Mouse (Mus musculus): ENCODE data around the gene Fbxw7. TPM values are rescaled to one million over a fixed set of nuclear protein-coding genes. Genes with fewer than 3 reads are reported as not detected.

Gene Fbxw7
- total and polyA plus RNA-seq, 3 experiments = 28.5 to 31.3 (median 29.8) TPM

DNA sequence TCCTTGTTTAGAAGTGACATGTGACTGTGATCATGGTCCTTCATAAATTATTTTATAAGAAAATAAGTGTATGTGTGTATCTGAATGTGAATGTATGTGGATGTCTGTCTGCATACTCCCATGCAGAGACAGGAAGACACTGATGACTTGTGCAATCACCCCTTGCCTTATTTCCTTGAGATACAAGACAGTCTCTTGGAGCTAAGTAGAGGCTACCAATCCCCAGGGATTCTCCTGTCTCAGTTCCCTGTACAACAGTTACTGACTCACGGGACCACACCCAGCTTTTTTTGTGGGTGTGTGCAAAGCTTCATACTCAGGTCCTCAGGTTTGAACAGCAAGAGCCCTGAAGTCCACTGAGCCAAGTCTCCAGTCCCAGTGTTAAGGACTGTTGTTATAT is 108.2 kb downstream of the Fbxw7 start:
- Histone ChIP-seq H3K27me3 (replicated peaks) (no peaks in the 10 kb centered on the region), H3K27ac (ENCODE audit: insufficient read depth, low read depth) (no peak overlapping the region), H3K9me3 (replicated peaks; ENCODE audit: low read length) (no peaks in the 10 kb centered on the region), H3K36me3 (replicated peaks in 1 of 2; ENCODE audit: control insufficient read depth in 1 of 2, insufficient read depth in 1 of 2, low read length in 1 of 2) (peaks cover 0 to 35% of the 10 kb centered on the region in 2 experiments), H3K4me3 (replicated peaks in 1 of 3; ENCODE audit: low read depth in 2 of 3, low read length in 2 of 3, poor library complexity in 1 of 3) (no peak overlapping the region), H3K79me2 (replicated peaks; ENCODE audit: control insufficient read depth, extremely low read depth, insufficient read depth, poor library complexity, severe bottlenecking) (peaks cover 6% of the 10 kb centered on the region; the same call in 1 of the 2 replicates), H3K4me1 (ENCODE audit: control insufficient read depth in 1 of 2, insufficient read depth in 2 of 2) (peaks cover 0 to 9% of the 10 kb centered on the region in 2 experiments; a peak in 2 of 4 replicates), H3K9ac (ENCODE audit: insufficient read depth, low read depth) (no peak overlapping the region), H3K4me2 (ENCODE audit: insufficient read depth, low read depth, poor library complexity, severe bottlenecking) (no peak overlapping the region)
- dilution Hi-C loops (cut with MboI; ENCODE audit: extremely low pct_ligation_motif_present, extremely low pct_unique_long_range_greater_than_20kb, low sequenced_read_pairs) = no loop called here
- in situ Hi-C loops (cut with MboI; ENCODE audit: low pct_ligation_motif_present, low pct_unique_long_range_greater_than_20kb, low sequenced_read_pairs) = no loop called here
- no peak for TF ChIP-seq MEF2A (IDR thresholded peaks at IDR 0.05; ENCODE audit: borderline replicate concordance, low read depth, low read length)
- no peak for DNase-seq (ENCODE audit: extremely low read depth)

DNA sequence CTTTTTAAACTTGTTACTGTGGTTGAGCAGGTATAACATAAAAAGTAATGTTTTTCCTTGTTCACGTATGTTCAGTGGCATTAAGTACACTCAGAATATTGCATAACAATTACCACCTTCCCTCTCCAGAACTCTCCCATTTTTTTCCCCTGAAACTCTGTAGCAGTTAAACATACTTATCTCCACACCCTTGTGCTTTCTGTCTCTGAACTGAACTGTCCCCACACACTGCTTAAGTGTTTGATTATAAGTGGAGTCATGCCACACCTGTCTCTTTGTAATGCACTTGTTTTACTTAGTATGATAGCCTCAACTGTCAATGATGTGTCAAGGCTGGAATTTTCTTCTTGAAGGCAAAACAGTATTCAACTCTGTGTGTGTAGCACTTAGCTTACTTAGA is 108.6 kb downstream of the Fbxw7 start:
- H3K9me3 ChIP-seq (replicated peaks; ENCODE audit: low read length) = no peaks in the 10 kb centered on the region
- peaks cover 0 to 32% of the 10 kb centered on the region in 2 experiments for H3K36me3 ChIP-seq (replicated peaks in 1 of 2; ENCODE audit: control insufficient read depth in 1 of 2, insufficient read depth in 1 of 2, low read length in 1 of 2)
- H3K27me3 ChIP-seq (replicated peaks) = no peaks in the 10 kb centered on the region
- H3K4me2 ChIP-seq (ENCODE audit: insufficient read depth, low read depth, poor library complexity, severe bottlenecking) = no peak overlapping the region
- H3K9ac ChIP-seq (ENCODE audit: insufficient read depth, low read depth) = no peak overlapping the region
- TF ChIP-seq GABPA (IDR thresholded peaks at IDR 0.05; ENCODE audit: insufficient replicate concordance, low read depth, low read length) (no peak), KAT2A (IDR thresholded peaks at IDR 0.05; ENCODE audit: insufficient replicate concordance, low read length) (no peak), JUN (IDR thresholded peaks at IDR 0.05; ENCODE audit: insufficient read depth, low read depth, low read length) (no peak), JUND (conservative IDR thresholded peaks at IDR 0.05; ENCODE audit: low read depth, low read length) (no peak), SIN3A (IDR thresholded peaks at IDR 0.05; ENCODE audit: low read length) (no peak), MAZ (IDR thresholded peaks at IDR 0.05; ENCODE audit: low read depth, low read length) (no peak), SMC3 (IDR thresholded peaks at IDR 0.05; ENCODE audit: low read depth, low read length) (no peak), NELFE (IDR thresholded peaks at IDR 0.05; ENCODE audit: low read depth, low read length) (no peak), POLR2A (IDR thresholded peaks at IDR 0.05; ENCODE audit: low read depth, low read length) (no peak), CTCF (conservative IDR thresholded peaks at IDR 0.05 in 1 of 2, IDR thresholded peaks at IDR 0.05 in 1 of 2; ENCODE audit: low read depth in 2 of 2, low read length in 2 of 2) (no peak), BHLHE40 (IDR thresholded peaks at IDR 0.05; ENCODE audit: low read depth, low read length) (no peak), USF2 (conservative IDR thresholded peaks at IDR 0.05; ENCODE audit: low read depth, low read length) (no peak), CHD1 (IDR thresholded peaks at IDR 0.05; ENCODE audit: low read depth, low read length) (no peak), PAX5 (IDR thresholded peaks at IDR 0.05; ENCODE audit: low read length) (no peak), HCFC1 (IDR thresholded peaks at IDR 0.05; ENCODE audit: low read depth, low read length) (no peak)
- dilution Hi-C loops (cut with MboI; ENCODE audit: extremely low pct_ligation_motif_present, extremely low pct_unique_long_range_greater_than_20kb, low sequenced_read_pairs) (no loop called here), in situ Hi-C loops (cut with MboI; ENCODE audit: low pct_ligation_motif_present, low pct_unique_long_range_greater_than_20kb, low sequenced_read_pairs) (no loop called here)
- H3K4me3 ChIP-seq (replicated peaks in 1 of 3; ENCODE audit: low read depth in 2 of 3, low read length in 2 of 3, poor library complexity in 1 of 3) = no peak overlapping the region
- peaks cover 6% of the 10 kb centered on the region; the same call in 1 of the 2 replicates for H3K79me2 ChIP-seq (replicated peaks; ENCODE audit: control insufficient read depth, extremely low read depth, insufficient read depth, poor library complexity, severe bottlenecking)
- H3K4me1 ChIP-seq (ENCODE audit: control insufficient read depth in 1 of 2, insufficient read depth in 2 of 2) = peaks cover 0 to 9% of the 10 kb centered on the region in 2 experiments; a peak in 2 of 4 replicates
- no peak overlapping the region for H3K27ac ChIP-seq (ENCODE audit: insufficient read depth, low read depth)
- DNase-seq (ENCODE audit: extremely low read depth) = no peak

Measured in CH12.LX (cell line).